8 mouse cellular contexts compared by ENCODE assay signal in the genomic region with DNA sequence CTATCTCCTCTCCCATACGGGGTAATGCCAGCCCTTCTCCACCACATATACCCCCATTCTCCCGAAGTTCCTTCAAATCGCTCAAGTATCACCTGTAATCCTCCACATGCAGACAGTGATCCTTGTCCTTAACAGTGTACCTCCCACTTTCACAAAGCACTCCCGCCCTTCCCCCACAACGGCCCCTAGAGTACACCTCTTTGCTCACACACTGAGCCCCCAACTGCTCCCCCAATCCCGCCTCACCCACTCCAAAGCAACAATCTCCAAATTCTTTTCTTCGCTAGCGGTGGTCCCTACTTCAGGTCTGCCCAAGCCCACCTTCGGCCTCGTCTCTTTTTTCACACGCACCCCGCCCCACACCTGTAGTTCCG. TPM values are rescaled to one million over a fixed set of nuclear protein-coding genes. Genes with fewer than 3 reads are reported as not detected.
DNase-seq lines count a peak whose midpoint lies in the region; ATAC-seq lines count a peak whose summit lies in the region.

No protein-coding gene starts in this region.

- H3K4me2 ChIP-seq in kidney, embryonic 15.5 days: peak overlapping the region; percentile 85
- peak overlapping the region; percentile 68 for H3K4me2 ChIP-seq in hindbrain, embryonic 14.5 days (replicated peaks)
- peak overlapping the region; percentile 71 for H3K4me2 ChIP-seq in midbrain, embryonic 14.5 days (ENCODE audit: low read length)

- H3K27ac ChIP-seq in kidney, embryonic 15.5 days: peak overlapping the region; percentile 72
- H3K27ac ChIP-seq in brown adipose tissue, adult 24 weeks (replicated peaks; ENCODE audit: low read depth, low read length): peak overlapping the region; percentile 97
- peak overlapping the region; percentile 89 for H3K27ac ChIP-seq in hindbrain, embryonic 14.5 days
- H3K27ac ChIP-seq in midbrain, embryonic 14.5 days (replicated peaks; ENCODE audit: low read depth, low read length): peak overlapping the region; percentile 92

- H3K9ac ChIP-seq in kidney, embryonic 15.5 days: peak overlapping the region; percentile 44
- peak overlapping the region; percentile 62 for H3K9ac ChIP-seq in hindbrain, embryonic 14.5 days
- peak overlapping the region; percentile 65 for H3K9ac ChIP-seq in midbrain, embryonic 14.5 days (replicated peaks; ENCODE audit: low read length)

- H3K4me1 ChIP-seq in kidney, embryonic 15.5 days: peaks cover 32% of the 10 kb centered on the region
- peaks cover 10% of the 10 kb centered on the region for H3K4me1 ChIP-seq in brown adipose tissue, adult 24 weeks (ENCODE audit: control insufficient read depth, insufficient read depth, insufficient read length, low read length)
- H3K4me1 ChIP-seq in hindbrain, embryonic 14.5 days (replicated peaks; ENCODE audit: control insufficient read depth, insufficient read depth, low read length): peaks cover 18% of the 10 kb centered on the region
- peaks cover 31% of the 10 kb centered on the region for H3K4me1 ChIP-seq in midbrain, embryonic 14.5 days (ENCODE audit: control insufficient read depth, insufficient read depth, low read length)

- 4% methylated on average over 13 of the region's 13 CpGs for WGBS in kidney, embryonic 15.5 days
- WGBS in hindbrain, embryonic 14.5 days: 4% methylated on average over 13 of the region's 13 CpGs
- WGBS in midbrain, embryonic 14.5 days: 1% methylated on average over 13 of the region's 13 CpGs

- no peak; the same call in none of the 2 replicates for ATAC-seq in kidney, embryonic 15.5 days (replicated peaks; ENCODE audit: low FRiP score)
- peak; percentile 1; the same call in 1 of the 2 replicates for ATAC-seq in hindbrain, embryonic 14.5 days (ENCODE audit: low FRiP score)
- peak; percentile 1; the same call in 1 of the 2 replicates for ATAC-seq in midbrain, embryonic 14.5 days (ENCODE audit: low FRiP score, low TSS enrichment)

- no peaks in the 10 kb centered on the region for H3K27me3 ChIP-seq in kidney, embryonic 15.5 days
- no peaks in the 10 kb centered on the region for H3K27me3 ChIP-seq in hindbrain, embryonic 14.5 days (ENCODE audit: control insufficient read depth, insufficient read depth, low read length)
- H3K27me3 ChIP-seq in midbrain, embryonic 14.5 days (ENCODE audit: control insufficient read depth, insufficient read depth, low read length): no peaks in the 10 kb centered on the region

- DNase-seq in kidney, postnatal 14 days: no peak
- DNase-seq in hindbrain, embryonic 14.5 days (ENCODE audit: low spot score): no peak
- peak; percentile 57 for DNase-seq in midbrain, embryonic 14.5 days
- no peak for DNase-seq in urinary bladder, postnatal 14 days (ENCODE audit: low spot score)
- DNase-seq in cerebellum, adult 9-10 months: no peak
- no peak for DNase-seq in frontal cortex, postnatal 10 days (ENCODE audit: low spot score in 2 of 2)

- no peaks in the 10 kb centered on the region for H3K9me3 ChIP-seq in kidney, embryonic 15.5 days (replicated peaks)
- H3K9me3 ChIP-seq in hindbrain, embryonic 14.5 days (ENCODE audit: control insufficient read depth, low read length): no peaks in the 10 kb centered on the region
- H3K9me3 ChIP-seq in midbrain, embryonic 14.5 days (ENCODE audit: control insufficient read depth, low read length): no peaks in the 10 kb centered on the region

- H3K4me3 ChIP-seq in kidney, embryonic 15.5 days (replicated peaks): peak overlapping the region; percentile 65
- H3K4me3 ChIP-seq in brown adipose tissue, adult 24 weeks (ENCODE audit: insufficient read depth, low read depth, low read length): peak overlapping the region; percentile 60
- H3K4me3 ChIP-seq in hindbrain, embryonic 14.5 days (replicated peaks; ENCODE audit: low read length): peak overlapping the region; percentile 44
- H3K4me3 ChIP-seq in midbrain, embryonic 14.5 days (replicated peaks; ENCODE audit: low read depth, low read length): peak overlapping the region; percentile 52

- H3K36me3 ChIP-seq in kidney, embryonic 15.5 days: no peaks in the 10 kb centered on the region
- no peaks in the 10 kb centered on the region for H3K36me3 ChIP-seq in hindbrain, embryonic 14.5 days (replicated peaks; ENCODE audit: control insufficient read depth, insufficient read depth)
- H3K36me3 ChIP-seq in midbrain, embryonic 14.5 days (ENCODE audit: control insufficient read depth, insufficient read depth, low read length): no peaks in the 10 kb centered on the region

RNA-seq across cellular contexts. Expression of a gene that starts 0.7 kb away (rescaled TPM):
- polyA plus RNA-seq in kidney, embryonic 15.5 days (2015; fragmentation: Nextera tagmentation; extraction: Ambion mirVana): 10.8 and 11.8 TPM in 2 replicates
- 10.0 and 21.9 TPM in 2 replicates for polyA plus RNA-seq in brown adipose tissue, adult 24 weeks (2012; ENCODE audit: insufficient read depth, insufficient read length, missing spikeins)
- polyA plus RNA-seq in hindbrain, embryonic 14.5 days (2014; fragmentation: Nextera tagmentation; extraction: Ambion mirVana): 22.6 and 22.9 TPM in 2 replicates
- polyA plus RNA-seq in midbrain, embryonic 14.5 days (2014; fragmentation: Nextera tagmentation; extraction: Ambion mirVana): 32.5 and 35.4 TPM in 2 replicates

RNA-seq across cellular contexts. Expression of a gene that starts 13.5 kb away (rescaled TPM):
- polyA plus RNA-seq in kidney, embryonic 15.5 days (2015; fragmentation: Nextera tagmentation; extraction: Ambion mirVana): 7.2 and 8.3 TPM in 2 replicates
- polyA plus RNA-seq in brown adipose tissue, adult 24 weeks (2012; ENCODE audit: insufficient read depth, insufficient read length, missing spikeins): 1.4 and 4.5 TPM in 2 replicates
- 18.9 and 19.5 TPM in 2 replicates for polyA plus RNA-seq in hindbrain, embryonic 14.5 days (2014; fragmentation: Nextera tagmentation; extraction: Ambion mirVana)
- 14.3 and 20.4 TPM in 2 replicates for polyA plus RNA-seq in midbrain, embryonic 14.5 days (2014; fragmentation: Nextera tagmentation; extraction: Ambion mirVana)

RNA-seq across cellular contexts. Expression of a gene that starts 13.8 kb away (rescaled TPM):
- polyA plus RNA-seq in kidney, embryonic 15.5 days (2015; fragmentation: Nextera tagmentation; extraction: Ambion mirVana): 346 and 352 TPM in 2 replicates
- polyA plus RNA-seq in brown adipose tissue, adult 24 weeks (2012; ENCODE audit: insufficient read depth, insufficient read length, missing spikeins): 158 and 191 TPM in 2 replicates
- polyA plus RNA-seq in hindbrain, embryonic 14.5 days (2014; fragmentation: Nextera tagmentation; extraction: Ambion mirVana): 215 and 231 TPM in 2 replicates
- 219 and 222 TPM in 2 replicates for polyA plus RNA-seq in midbrain, embryonic 14.5 days (2014; fragmentation: Nextera tagmentation; extraction: Ambion mirVana)

RNA-seq across cellular contexts. Expression of a gene that starts 19.7 kb away (rescaled TPM):
- polyA plus RNA-seq in kidney, embryonic 15.5 days (2015; fragmentation: Nextera tagmentation; extraction: Ambion mirVana): 23.5 and 27.6 TPM in 2 replicates
- polyA plus RNA-seq in brown adipose tissue, adult 24 weeks (2012; ENCODE audit: insufficient read depth, insufficient read length, missing spikeins): 11.1 and 12.4 TPM in 2 replicates
- 24.2 and 27.1 TPM in 2 replicates for polyA plus RNA-seq in hindbrain, embryonic 14.5 days (2014; fragmentation: Nextera tagmentation; extraction: Ambion mirVana)
- polyA plus RNA-seq in midbrain, embryonic 14.5 days (2014; fragmentation: Nextera tagmentation; extraction: Ambion mirVana): 23.3 and 26.4 TPM in 2 replicates

RNA-seq across cellular contexts. Expression of a gene that starts 35.0 kb away (rescaled TPM):
- 15.2 and 17.2 TPM in 2 replicates for polyA plus RNA-seq in kidney, embryonic 15.5 days (2015; fragmentation: Nextera tagmentation; extraction: Ambion mirVana)
- 2.5 and 6.4 TPM in 2 replicates for polyA plus RNA-seq in brown adipose tissue, adult 24 weeks (2012; ENCODE audit: insufficient read depth, insufficient read length, missing spikeins)
- 15.6 and 20.1 TPM in 2 replicates for polyA plus RNA-seq in hindbrain, embryonic 14.5 days (2014; fragmentation: Nextera tagmentation; extraction: Ambion mirVana)
- polyA plus RNA-seq in midbrain, embryonic 14.5 days (2014; fragmentation: Nextera tagmentation; extraction: Ambion mirVana): 17.4 and 20.4 TPM in 2 replicates
